Mouse (Mus musculus) embryonic facial prominence, embryonic 15.5 days (tissue): ENCODE data around the gene Hoxb7. TPM values are rescaled to one million over a fixed set of nuclear protein-coding genes. Genes with fewer than 3 reads are reported as not detected.

Experiments
- ATAC-seq: fragments of 200-750 bp; cut with Nextera tagmentation; 2 replicates; pipeline ENCODE4 v1.8.0; 2017; ENCODE audit warnings: low read depth, moderate TSS enrichment; ENCODE audit not compliant: insufficient number of reproducible peaks, low FRiP score, low TSS enrichment
- H3K27ac ChIP-seq: fragments of 300-500 bp; sonication (generic); replicated peaks from 2 replicates; pipeline ENCODE4 v1.5.1; 2015; ENCODE audit warnings: mild to moderate bottlenecking, inconsistent platforms
- H3K27me3 ChIP-seq: fragments of 300-500 bp; sonication (generic); 2 replicates; pipeline ENCODE4 v1.6.1; 2015; ENCODE audit warnings: inconsistent platforms
- H3K36me3 ChIP-seq: fragments of 300-500 bp; sonication (generic); 2 replicates; pipeline ENCODE4 v1.6.1; 2015; ENCODE audit warnings: mild to moderate bottlenecking, inconsistent platforms
- H3K4me1 ChIP-seq: fragments of 300-500 bp; sonication (generic); 2 replicates; pipeline ENCODE4 v1.6.1; 2015; ENCODE audit warnings: inconsistent platforms
- H3K4me2 ChIP-seq: fragments of 300-500 bp; sonication (generic); replicated peaks from 2 replicates; pipeline ENCODE4 v1.6.1; 2015; ENCODE audit warnings: mild to moderate bottlenecking, inconsistent platforms
- H3K4me3 ChIP-seq: fragments of 300-500 bp; sonication (generic); replicated peaks from 2 replicates; pipeline ENCODE4 v1.5.1; 2015; ENCODE audit warnings: mild to moderate bottlenecking, inconsistent platforms
- H3K9ac ChIP-seq: fragments of 300-500 bp; sonication (generic); 2 replicates; pipeline ENCODE4 v1.6.1; 2015; ENCODE audit warnings: inconsistent platforms
- H3K9me3 ChIP-seq: fragments of 300-500 bp; sonication (generic); replicated peaks from 2 replicates; pipeline ENCODE4 v1.6.1; 2016; ENCODE audit warnings: inconsistent platforms
- WGBS: fragments of 180-500 bp; shearing (Covaris S2); methylation state at CpG from one replicate; pipeline ENCODE4 v1.1.7; 2015; 5-methylcytosine and 5-hydroxymethylcytosine counted together
- polyA plus RNA-seq: library from polyadenylated mRNA; unstranded; fragments of >200 nt; fragmentation: Nextera tagmentation; extraction: Ambion mirVana; gene quantifications from 2 replicates; pipeline ENCODE4 v1.2.1, GENCODE M21; 2015

Gene Hoxb7
- polyA plus RNA-seq, 1 experiment from 2014 or later: not detected

GRCm38 (mm10) chr11:96270996-96271540 lies 15.4 kb upstream of the Hoxb7 start, which contains the start of gene Hoxb9:
Gene Hoxb9 (plus strand): TSS chr11:96271457.
- Histone ChIP-seq H3K27me3 (peaks cover 98% of the 10 kb centered on the region), H3K4me2 (peak within 1 kb of the TSS; percentile 31), H3K4me3 (peak within 1 kb of the TSS; percentile 22), H3K9ac (no peak within 1 kb of the TSS), H3K4me1 (peaks cover 20% of the 10 kb centered on the region), H3K9me3 (no peaks in the 10 kb centered on the region), H3K36me3 (no peaks in the 10 kb centered on the region), H3K27ac (no peak within 1 kb of the TSS)
- no peak for ATAC-seq
- 1% methylated on average over 40 of the region's 40 CpGs for whole genome bisulfite sequencing

- Histone ChIP-seq H3K9ac (no peak overlapping the region), H3K4me3 (peak overlapping the region; percentile 22), H3K4me2 (peak overlapping the region; percentile 31)
Observed at GRCm38 (mm10) chr11:96271541-96272011, 14.8 kb upstream of the Hoxb7 start.

GRCm38 (mm10) chr11:96272024-96272921 lies 14.2 kb upstream of the Hoxb7 start:
- peak overlapping the region; percentile 22 for H3K4me3 ChIP-seq
- no peak for ATAC-seq
- under 1% methylated on average over 58 of the region's 58 CpGs for WGBS

More at GRCm38 (mm10) chr11:96271541-96272011, 14.8 kb upstream of the Hoxb7 start:
- Histone ChIP-seq H3K36me3 (no peaks in the 10 kb centered on the region), H3K4me1 (peaks cover 20% of the 10 kb centered on the region), H3K27ac (no peak overlapping the region), H3K9me3 (no peaks in the 10 kb centered on the region), H3K27me3 (peaks cover 98% of the 10 kb centered on the region)
- no peak for ATAC-seq
- under 1% methylated on average over 52 of the region's 52 CpGs for WGBS

GRCm38 (mm10) chr11:96274428-96274827 lies 12.0 kb upstream of the Hoxb7 start:
- Histone ChIP-seq H3K9me3 (no peaks in the 10 kb centered on the region), H3K9ac (no peak overlapping the region), H3K27ac (no peak overlapping the region), H3K27me3 (peaks cover 100% of the 10 kb centered on the region), H3K4me3 (no peak overlapping the region), H3K4me2 (no peak overlapping the region), H3K36me3 (no peaks in the 10 kb centered on the region), H3K4me1 (peaks cover 20% of the 10 kb centered on the region)
- no peak for ATAC-seq
- WGBS: 4% methylated on average over 10 of the region's 10 CpGs

More at GRCm38 (mm10) chr11:96272024-96272921, 14.2 kb upstream of the Hoxb7 start:
- Histone ChIP-seq H3K36me3 (no peaks in the 10 kb centered on the region), H3K4me1 (peaks cover 20% of the 10 kb centered on the region), H3K9ac (no peak overlapping the region), H3K27ac (no peak overlapping the region), H3K9me3 (no peaks in the 10 kb centered on the region), H3K4me2 (peak overlapping the region; percentile 30; the same call in 1 of the 2 replicates), H3K27me3 (peaks cover 98% of the 10 kb centered on the region)

- 7% methylated on average over 4 of the region's 4 CpGs for WGBS
- Histone ChIP-seq H3K27me3 (peaks cover 100% of the 10 kb centered on the region), H3K4me2 (no peak overlapping the region), H3K9ac (no peak overlapping the region), H3K4me3 (no peak overlapping the region), H3K9me3 (no peaks in the 10 kb centered on the region), H3K36me3 (no peaks in the 10 kb centered on the region), H3K27ac (no peak overlapping the region), H3K4me1 (peaks cover 15% of the 10 kb centered on the region)
- ATAC-seq: no peak
Observed at GRCm38 (mm10) chr11:96275896-96276295, 10.5 kb upstream of the Hoxb7 start.

GRCm38 (mm10) chr11:96277151-96278044 lies 9.0 kb upstream of the Hoxb7 start:
- Histone ChIP-seq H3K9ac (no peak overlapping the region), H3K27me3 (peaks cover 99% of the 10 kb centered on the region), H3K4me2 (no peak overlapping the region), H3K4me3 (no peak overlapping the region), H3K36me3 (no peaks in the 10 kb centered on the region), H3K27ac (no peak overlapping the region), H3K4me1 (peaks cover 1% of the 10 kb centered on the region), H3K9me3 (no peaks in the 10 kb centered on the region)
- WGBS: 2% methylated on average over 35 of the region's 35 CpGs
- ATAC-seq: no peak

GRCm38 (mm10) chr11:96278324-96278723 lies 8.1 kb upstream of the Hoxb7 start:
- 0 out of 2 replicates have a peak, but pooled peaks cover 6% of the 10 kb centered on the region for H3K4me1 ChIP-seq
- no peak overlapping the region for H3K4me3 ChIP-seq
- no peak overlapping the region for H3K4me2 ChIP-seq
- peaks cover 99% of the 10 kb centered on the region for H3K27me3 ChIP-seq
- no peak overlapping the region for H3K9ac ChIP-seq
- H3K36me3 ChIP-seq: no peaks in the 10 kb centered on the region
- 10% methylated on average over 14 of the region's 14 CpGs for WGBS
- no peak for ATAC-seq
- no peak overlapping the region for H3K27ac ChIP-seq
- no peaks in the 10 kb centered on the region for H3K9me3 ChIP-seq

- no peak for ATAC-seq
Observed at GRCm38 (mm10) chr11:96278773-96279172, 7.7 kb upstream of the Hoxb7 start.

GRCm38 (mm10) chr11:96279421-96280233 lies 6.8 kb upstream of the Hoxb7 start:
- Histone ChIP-seq H3K4me2 (no peak overlapping the region), H3K36me3 (no peaks in the 10 kb centered on the region), H3K27ac (no peak overlapping the region), H3K4me3 (no peak overlapping the region), H3K27me3 (peaks cover 99% of the 10 kb centered on the region), H3K9me3 (no peaks in the 10 kb centered on the region), H3K9ac (no peak overlapping the region), H3K4me1 (peaks cover 14% of the 10 kb centered on the region)
- 3% methylated on average over 31 of the region's 31 CpGs for WGBS
- no peak for ATAC-seq

More at GRCm38 (mm10) chr11:96278773-96279172, 7.7 kb upstream of the Hoxb7 start:
- Histone ChIP-seq H3K36me3 (no peaks in the 10 kb centered on the region), H3K9ac (no peak overlapping the region), H3K4me2 (no peak overlapping the region), H3K27ac (no peak overlapping the region), H3K4me3 (no peak overlapping the region), H3K4me1 (peaks cover 6% of the 10 kb centered on the region; the same call in 1 of the 2 replicates), H3K9me3 (no peaks in the 10 kb centered on the region), H3K27me3 (peaks cover 99% of the 10 kb centered on the region)
- under 1% methylated on average over 9 of the region's 9 CpGs for WGBS
